Mouse (Mus musculus) NIH3T3 (cell line): Measurements from ENCODE around the gene Htra2.
A peak's percentile ranks its signal among the peaks of the same experiment; 100 is the strongest.

Experiments used
- DNase-seq: peaks from one replicate; pipeline ENCODE4 v3.0.0-alpha.2; 2012; ENCODE audit warnings: low read depth

Htra2 gene

DNA sequence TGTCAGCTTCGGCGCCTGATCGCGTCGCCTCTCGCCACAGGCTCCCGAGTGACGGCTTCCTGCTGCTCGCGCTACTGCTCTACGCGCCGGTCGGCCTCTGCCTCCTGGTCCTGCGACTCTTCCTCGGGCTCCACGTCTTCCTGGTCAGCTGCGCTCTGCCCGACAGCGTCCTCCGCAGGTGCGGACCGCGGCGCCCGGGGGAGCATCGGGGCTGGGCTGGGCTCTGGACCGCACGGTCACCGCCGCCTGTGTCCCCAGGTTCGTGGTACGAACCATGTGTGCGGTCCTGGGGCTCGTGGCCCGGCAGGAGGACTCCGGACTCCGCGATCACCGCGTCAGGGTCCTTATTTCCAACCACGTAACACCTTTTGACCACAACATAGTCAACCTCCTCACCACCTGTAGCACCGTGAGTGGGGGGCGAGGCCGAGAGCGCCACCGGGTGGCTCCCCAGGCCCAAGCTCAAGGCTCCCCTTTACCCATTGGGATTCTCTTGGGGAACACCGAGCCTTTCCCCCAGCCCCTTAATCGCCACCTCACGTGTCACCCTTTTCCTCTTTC, at the start of gene Htra2:
Gene Htra2 (minus strand): TSS at position 403 of the 561 bp plus-strand sequence.
- DNase-seq: peak; percentile 68

DNA sequence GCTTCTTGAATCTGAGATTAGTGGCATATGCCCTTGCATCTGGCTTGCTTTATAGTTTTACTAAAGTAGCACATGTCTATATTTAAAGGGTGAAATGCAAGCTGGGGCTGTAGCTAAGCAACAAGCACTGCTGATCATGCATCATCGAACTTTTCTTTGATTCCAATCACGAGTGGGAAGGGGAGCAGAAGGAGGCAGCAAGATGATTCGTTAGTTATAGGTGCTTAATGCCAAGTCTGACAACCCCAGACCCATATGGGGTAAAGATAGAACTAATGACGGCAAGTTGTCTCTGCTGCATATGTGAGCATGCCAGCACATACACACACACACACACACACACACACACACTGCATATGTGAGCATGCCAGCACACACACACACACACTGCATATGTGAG, 49.1 kb upstream of the Htra2 start:
- DNase-seq: no peak

DNA sequence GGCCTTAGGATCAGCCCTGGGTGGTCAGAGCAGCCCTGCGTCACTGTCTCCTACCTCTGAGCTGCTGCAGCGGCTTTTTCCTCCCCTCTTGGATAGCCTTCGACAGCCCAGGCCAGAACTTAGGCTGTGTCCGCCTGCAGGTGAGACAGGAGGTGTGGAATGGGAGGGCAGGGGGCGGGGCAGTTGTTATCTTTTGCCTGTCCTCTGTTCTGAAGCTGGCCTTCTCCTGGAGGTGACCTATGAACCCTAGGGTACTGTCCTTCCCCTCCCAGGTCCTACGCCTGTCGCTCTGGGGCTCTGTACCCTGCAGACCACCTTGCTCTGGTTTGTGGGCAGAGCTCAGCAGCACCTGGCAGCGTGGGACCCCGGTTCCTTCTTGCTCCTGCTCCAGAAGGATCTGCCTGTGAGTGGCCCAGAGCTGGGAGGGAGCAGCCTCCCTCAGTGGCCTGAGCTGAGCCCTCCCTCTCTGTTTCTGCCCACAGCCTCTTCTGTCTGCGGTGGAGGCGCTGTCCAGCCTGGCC, 48.1 kb upstream of the Htra2 start:
- no peak for DNase-seq

DNA sequence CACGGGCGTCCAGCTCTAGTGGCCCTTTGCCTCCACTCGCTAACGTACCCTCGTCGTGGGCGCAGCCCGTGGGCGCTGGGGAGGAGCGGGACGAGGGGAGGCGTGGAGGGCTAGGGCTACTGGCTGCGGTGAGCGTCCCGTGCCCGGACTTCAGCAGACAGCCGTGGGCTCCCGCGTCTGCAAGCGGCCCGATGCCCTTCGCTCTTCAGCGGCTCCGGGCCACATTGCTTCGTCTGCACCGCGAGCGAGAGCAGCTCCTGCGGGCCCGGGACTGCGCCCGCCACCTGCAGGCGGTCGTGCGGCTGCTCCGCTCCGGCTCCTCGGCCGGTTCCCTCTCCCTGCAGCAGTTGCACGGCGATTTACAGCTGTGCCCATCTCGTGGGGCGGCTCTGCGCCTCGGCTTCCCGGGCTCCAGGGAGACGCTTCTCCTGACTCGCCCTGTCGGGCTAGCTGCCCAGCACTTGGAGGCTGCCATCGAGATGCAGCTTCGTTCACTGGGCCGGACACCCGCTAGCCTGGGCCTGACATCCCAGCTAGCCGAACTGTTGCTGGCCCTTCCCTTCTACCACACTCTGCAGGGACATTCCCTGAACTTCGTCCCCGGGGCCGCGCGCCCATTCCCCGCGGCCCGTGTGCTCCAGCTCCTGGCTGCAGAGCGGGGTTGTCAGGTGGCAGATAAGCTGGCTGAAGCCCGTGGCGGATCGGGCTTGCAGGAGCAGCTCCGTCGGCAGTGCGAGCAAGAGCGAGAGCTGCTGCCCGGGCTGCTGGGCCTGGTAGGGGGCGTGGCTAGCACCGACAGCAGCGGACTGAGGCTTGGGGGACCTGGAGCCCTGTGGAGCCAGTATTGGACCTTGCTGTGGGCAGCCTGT, 46.8 kb upstream of the Htra2 start:
- peak; percentile 83 for DNase-seq

DNA sequence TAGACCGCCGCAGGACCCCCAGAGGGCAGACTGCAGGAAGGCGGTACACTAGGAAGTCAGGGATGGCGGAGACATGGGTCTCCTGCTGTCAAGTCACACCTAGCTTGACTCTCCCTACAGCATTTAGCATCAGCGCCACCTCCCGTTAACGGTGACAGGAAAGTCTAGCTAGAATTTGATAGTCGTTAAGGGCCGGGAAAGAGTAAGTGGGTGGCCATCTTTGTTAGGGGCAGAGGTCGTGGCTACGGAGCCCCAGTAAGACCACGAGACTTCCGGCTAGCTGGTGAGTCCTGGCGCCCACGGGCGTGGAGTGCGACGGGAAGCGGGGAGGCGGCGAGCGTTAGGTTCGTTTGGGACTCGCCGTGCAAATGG, 46.2 kb upstream of the Htra2 start, which contains the start of the genes Ccdc142 and Gm42688:
Gene Ccdc142 (plus strand): TSS at position 286 of the 372 bp plus-strand sequence.
Gene Gm42688 (plus strand): TSS at position 302 of the 372 bp plus-strand sequence.
- DNase-seq: peak; percentile 89

DNA sequence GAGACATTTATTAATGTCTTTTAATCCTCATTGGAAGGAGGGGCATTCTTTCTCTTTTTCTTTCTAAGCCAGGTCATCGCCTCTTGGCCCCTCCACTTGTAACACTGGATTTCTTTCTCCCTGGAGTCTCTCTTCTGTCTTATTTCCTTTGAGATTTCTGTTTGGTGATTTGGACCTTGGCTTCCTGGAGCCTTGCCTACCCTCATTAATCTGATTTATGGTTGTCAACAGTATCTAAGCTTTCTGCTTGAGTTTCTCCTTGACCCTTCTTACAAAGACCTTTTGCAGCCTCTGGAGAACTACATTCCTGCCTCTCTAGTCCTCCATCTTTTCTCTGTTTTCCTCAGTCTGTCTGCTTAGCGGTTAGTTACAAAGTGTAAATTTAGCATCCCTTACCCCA, 43.3 kb upstream of the Htra2 start:
- DNase-seq: peak; percentile 78

DNA sequence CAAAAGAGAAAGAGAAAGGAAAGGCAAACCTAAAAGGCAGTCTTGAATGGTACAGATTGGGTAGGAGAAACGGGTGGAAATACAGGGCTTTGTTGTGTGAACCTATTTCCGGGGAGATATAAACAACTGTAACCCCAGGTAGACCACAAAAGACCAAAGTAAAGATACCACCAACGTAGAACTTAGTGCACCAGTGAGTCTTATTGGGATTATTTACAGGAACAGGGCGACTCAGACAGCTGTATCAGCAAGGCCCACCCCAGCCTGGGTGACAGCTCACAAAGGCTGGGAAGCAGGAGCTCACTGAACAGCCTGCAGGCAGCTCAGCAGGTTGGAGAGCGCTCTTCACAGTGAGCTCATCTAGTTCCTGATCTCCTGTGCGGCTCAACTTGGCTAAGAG, 40.9 kb upstream of the Htra2 start:
- DNase-seq: no peak

DNA sequence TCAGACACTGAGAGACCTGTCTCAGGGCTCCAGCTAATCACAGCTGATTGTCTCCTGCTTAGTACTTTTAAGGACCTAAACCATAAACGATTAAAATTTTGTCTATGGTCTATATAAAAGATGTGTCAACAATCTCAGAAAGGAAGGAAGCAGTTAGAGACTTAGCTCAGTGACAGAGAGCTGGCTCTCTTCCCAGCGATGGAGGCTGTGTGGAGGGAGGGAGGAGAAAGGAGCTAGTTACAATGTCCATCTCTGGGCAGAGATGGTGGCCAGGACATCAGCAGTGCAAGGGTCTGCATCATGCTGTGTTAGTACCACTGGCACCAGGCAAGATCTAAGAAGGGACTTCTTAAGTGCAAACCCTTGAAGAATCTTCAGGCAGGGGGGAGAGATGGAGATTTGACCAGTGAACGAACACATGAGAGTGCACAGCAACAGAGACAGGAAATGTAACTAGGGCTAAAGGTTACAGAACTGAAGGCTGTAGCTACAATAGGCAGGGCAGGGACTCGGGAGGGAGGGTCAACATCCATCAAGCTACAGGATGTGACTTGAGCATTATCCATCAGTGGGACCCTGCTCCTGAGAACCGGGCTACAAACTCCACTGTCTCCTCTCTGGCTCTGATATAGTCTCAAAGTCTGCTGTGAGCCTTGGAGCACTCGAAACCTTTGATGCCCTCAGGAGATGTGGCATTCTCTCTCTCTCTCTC, 37.5 kb upstream of the Htra2 start:
- DNase-seq: peak; percentile 58

DNA sequence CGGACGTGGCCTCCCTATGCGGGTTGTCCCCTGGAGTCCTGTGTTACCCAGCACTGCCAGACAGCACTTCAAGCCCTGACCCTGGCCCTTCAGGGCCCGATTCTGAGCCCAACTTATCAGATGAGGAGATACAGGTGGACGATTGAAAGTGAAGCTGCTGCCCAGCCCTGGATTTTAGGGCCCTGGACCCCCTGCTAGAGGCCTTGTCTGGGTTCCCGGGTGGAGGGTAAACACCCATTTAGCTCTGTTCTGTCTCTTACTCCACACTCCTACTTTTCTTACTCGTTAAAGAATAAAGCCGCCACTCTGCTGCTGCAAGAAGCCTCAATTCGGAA, 32.8 kb upstream of the Htra2 start:
- DNase-seq: no peak

DNA sequence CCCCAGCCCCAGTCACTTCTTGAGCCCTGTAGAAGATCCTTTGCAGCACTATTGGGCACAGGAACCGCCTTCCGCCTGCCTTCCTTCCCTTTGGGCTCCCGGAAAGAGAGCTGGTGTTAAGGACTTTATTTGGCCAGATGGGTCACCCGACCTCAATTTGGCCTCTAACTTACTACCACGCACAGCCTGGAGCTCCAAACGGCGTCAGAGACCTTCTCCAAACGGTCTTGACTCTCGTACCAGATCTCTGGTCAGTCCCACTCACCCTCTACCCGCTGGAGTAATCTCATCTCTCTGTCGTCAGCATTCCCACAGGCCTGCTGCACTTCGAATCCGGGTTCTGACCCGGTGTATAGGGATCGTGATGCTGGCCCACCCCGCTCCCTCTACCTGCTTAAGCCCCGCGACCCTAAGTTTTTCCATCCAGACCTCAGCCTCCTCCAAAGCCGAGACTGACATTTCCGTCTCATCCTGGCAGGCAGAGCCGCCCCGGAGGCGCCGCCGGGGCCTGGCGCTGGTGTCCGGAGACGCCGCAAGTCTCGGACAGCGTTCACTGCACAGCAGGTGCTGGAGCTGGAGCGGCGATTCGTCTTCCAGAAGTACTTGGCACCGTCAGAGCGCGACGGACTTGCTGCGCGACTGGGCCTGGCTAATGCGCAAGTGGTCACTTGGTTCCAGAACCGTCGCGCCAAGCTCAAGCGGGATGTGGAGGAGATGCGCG, 32.3 kb upstream of the Htra2 start:
- DNase-seq: no peak

DNA sequence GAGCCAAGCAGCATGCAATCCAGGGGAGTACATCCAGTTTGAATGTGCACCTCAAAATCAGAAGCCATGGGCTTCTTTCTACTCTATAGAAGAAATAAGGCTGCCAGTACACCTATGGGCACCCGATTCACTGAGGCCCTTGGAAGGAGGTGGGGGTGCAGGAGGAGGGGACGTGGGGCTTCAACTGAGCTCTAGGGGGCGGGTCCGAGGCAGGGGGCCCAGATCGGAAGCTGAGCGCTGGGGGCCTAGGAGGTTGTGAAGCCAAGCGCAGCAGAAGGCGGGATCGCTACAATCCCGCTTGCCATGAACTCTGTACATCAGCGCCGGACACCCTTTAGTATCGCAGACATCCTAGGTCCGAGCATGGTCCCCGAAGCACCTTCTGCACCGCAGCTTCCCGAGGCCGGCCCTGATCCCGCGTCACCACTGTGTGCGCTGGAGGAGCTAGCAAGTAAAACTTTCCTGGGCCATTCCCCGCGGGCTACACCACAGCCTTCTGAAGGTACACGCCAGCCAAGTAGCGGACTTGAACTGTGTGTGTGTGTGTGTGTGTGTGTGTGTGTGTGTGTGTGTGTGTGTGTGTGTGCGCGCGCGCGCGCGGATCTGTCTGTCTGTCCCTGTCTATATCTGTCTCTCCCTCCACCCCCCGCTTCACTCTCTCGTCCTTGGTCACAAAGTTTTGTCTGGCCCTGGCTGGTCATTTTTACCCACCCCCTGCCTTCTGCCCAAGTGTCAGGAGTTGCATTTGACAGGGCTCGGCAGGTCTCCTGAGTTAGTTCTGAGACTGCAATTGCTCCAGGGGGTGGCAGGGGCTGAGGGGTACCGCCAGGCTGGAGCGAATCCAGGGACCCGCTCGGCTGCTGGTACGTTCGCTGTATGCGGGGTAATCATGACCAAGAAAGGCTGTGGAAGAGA, 31.3 kb upstream of the Htra2 start, which contains the start of gene Lbx2:
Gene Lbx2 (plus strand): TSS at position 247 of the 915 bp plus-strand sequence.
- no peak for DNase-seq

DNA sequence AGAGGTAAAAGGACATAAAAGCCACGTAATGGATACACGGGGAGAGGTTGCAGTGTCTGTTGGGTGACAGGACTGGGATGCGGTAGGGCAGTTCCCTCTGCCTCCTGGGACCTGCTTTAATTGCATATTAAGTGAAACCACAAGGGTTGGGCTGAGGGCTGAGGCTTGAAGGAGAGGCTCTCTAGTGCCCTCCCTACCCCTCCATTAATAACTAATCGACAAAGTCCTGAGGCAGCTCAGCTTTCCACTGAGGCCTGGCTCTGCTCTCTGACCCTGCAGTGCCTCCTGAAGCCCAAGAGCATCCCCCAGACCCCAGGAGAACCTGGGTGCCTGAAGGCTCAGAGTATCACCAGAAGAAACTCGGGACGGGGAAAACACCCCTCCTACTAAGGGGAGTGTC, 29.4 kb upstream of the Htra2 start:
- no peak for DNase-seq

DNA sequence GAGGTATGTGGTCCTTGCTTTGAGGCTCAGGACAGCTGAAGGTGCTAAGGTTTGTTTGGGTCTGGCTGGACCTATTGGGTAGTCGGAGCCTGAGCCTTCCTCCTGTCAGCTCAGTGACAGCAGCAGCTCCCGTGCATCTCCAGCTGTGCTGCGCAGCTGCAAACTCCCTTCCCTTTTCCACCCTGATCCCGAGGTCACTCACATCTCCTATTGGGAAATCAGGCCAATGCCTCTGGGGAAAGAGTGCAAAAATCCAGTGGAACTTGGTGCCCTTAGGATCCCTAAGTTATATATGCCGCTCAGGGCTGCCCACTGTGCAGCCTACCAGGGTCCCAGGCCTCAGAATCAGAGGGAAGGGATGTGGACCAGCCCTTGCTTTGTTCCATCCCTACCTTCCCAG, 28.4 kb upstream of the Htra2 start:
- DNase-seq: no peak

DNA sequence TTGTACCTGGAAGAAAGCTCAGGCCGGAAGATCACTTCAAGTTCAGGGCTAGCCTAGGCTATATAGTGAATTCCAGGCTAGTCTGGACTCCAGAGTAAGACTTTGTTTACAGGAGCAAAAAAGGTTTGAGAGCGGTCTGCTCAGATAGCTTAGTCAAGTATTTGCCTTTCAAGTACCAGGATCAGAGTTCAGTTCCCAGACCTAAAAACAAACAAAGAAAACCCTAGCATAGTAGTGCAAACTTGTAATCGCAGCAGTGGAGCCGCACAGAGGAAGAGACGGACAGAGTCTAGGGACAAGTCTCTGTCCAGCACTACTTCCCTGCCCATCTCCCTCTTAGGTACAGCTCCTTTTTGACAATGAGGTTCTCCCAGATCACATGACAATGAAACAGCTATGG, 25.1 kb upstream of the Htra2 start:
- no peak for DNase-seq

DNA sequence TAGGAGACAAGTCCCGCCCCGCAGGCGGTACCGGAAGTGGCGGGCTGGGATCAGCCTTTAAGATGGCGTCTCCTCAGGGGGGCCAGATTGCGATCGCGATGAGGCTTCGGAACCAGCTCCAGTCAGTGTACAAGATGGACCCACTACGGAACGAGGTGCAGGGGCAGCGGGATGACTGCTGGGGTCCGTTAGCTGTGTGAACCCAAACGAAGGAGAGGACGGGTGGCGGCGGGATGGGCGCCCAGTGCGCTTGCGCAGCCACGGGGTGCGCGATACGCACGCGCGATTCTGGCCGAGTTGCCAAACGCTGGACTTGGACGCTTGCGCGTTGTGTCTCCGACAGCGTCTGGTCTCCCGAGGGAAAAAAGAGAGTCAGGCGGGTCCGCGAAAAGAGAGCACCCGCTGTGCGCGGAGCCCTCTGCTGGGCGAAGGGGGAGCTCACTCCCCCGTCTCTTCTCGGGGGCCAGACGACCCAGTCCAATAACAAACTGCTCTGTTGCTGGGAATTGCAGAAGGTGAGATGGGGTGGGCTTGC, 23.3 kb upstream of the Htra2 start:
- DNase-seq: peak; percentile 99

DNA sequence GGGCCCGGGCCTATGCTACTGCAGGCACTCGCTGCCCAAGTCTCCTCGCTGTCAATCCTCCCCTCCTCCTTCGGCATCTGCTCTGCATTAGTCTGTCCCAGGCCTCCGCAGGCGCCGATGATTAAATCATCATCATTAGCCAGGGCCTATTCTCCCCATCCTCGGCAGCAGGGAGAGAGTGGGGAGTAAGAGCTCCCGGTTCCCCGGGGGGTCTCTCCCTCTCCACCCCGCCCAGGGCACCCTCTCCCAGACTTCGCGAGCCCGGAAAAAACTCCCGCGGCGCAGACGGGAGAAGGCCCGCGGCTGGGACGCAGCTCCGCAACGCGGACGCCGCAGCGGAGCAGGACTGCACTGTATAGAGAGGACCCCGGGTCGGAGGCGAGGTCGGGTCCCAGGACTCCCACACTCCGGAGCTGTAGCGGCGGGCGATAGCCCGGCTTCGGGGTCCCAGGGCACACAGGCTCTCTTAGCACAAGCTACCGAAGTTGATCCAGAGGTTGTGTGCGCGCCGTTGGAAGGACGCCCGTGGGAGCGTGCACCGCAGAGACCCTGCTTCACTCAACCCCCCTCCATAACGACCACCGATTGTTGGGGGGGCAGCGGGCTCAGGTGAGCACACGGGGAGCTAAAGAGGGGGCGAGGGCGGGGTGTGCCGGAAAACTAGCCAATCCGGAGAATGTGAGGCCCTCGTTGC, 22.7 kb upstream of the Htra2 start, which contains the start of gene Pcgf1:
Gene Pcgf1 (plus strand): TSS at position 240 of the 694 bp plus-strand sequence.
- peak; percentile 85 for DNase-seq

DNA sequence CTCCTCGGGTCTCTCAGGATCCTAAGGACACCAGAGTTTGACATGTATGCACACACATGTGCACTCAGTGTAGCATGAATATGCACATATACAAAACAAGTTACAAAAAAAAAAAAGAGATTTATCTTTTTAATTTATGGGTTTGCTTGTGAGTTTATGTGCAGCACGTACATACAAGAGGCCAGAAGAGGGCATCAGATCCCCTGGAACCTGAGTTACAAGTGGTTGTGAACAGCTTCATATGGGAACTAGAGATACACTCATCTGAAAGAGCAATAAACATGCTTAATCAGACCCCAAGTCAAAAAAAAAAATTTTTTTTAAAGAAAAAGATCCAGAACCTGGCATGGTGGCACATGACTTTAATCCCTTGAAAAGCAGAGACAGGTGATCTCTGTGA, 19.9 kb upstream of the Htra2 start:
- DNase-seq: peak; percentile 55

DNA sequence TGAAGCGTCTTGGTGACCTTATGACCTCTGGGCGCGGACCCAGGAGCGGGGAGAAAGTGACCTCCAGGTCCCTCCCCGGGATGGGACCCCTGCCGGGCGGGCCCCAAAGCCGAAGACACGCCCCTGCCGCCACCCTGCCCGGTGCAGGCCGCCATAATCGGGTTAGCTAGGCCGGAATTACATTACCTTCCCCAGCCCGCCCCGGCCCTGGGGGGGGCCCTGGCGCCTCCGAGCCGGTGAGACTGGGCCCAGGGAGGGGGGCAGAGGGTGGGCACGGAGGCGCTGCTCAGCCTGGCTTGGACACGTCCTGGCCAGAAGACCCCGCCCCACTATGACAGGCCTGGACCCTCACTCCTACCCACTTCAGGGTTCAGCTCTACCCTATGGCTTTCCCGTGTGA, 16.1 kb upstream of the Htra2 start:
- no peak for DNase-seq

DNA sequence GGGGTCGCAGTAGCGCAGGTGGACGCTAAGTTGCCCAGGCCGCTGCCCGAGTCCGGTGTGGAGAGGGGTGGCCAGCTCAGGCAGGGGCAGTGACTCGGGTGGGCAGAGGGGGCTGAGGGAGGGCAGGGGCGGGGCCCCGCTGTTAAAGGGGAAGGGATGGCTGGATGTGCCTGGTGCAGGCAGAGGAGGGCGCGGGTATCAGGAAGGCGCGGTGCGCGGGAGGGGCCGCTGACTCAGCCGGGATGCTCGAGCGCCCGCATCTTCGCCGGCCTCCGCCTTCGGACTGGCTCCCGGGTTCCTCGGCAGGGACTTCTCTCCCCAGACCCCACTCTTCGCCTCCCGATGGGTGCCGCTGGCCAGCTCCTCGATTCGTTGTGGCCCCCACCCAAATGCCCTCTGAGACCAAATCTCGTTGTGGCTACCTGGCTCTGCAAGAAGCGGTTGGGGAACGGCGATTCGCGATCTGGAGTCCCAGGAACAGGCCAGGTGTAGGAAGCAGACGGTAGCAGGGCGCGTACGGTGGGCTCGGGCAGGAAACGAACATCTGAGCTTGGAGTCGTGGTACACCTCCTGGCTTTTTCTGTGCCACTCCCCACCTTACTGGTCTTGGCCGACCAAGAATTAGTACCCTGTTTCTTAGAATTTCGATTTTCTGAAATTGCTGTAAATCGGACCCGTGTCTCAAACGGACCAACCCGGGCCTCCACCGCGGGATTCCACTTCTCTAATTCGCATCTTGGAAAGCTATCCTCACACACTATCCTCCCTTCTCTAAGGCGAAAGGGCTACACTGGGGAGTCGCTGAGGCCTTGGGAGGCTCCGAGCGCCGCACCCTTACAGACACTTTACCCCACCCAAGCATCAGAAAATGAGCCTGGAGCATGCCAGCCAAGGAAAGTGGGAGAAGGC, 15.5 kb upstream of the Htra2 start:
- no peak for DNase-seq

DNA sequence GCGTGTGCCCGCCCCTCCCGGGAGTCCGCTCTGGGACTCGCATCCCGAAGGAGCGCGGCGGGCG, 15.0 kb upstream of the Htra2 start, which contains the start of gene Tlx2:
Gene Tlx2 (minus strand): TSS at position 47 of the 64 bp plus-strand sequence.
- no peak for DNase-seq
